Mouse (Mus musculus): ENCODE data around the gene Galntl6.

DNA sequence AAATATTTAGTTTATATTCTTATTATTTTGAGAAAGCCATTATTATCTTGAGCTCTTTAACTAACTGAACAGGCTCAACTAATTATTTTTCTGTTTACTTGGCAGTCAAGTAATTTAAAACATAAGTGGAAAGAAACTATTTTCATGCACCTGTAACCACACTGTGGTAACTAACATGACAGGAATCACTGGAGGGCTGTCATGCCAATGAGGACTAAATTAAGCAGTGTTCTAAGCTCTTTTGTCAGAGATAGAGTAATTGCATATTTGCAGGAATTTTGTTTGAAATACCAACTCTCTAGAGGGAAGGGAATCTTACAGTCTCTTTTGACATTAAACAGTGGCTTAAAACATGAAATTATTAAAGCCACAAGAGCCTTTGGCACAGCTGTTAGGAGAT is 390.5 kb downstream of the Galntl6 start:
- no peak for TF ChIP-seq CTCF (IDR thresholded peaks at IDR 0.05; ENCODE audit: borderline replicate concordance, control insufficient read depth, extremely low read depth, insufficient read depth, low read length, poor library complexity)
- no peak for TF ChIP-seq POLR2A (IDR thresholded peaks at IDR 0.05; ENCODE audit: control insufficient read depth, extremely low read depth, insufficient read depth, low read length, poor library complexity)

Data from thymus, adult 2 months (tissue).